Mouse (Mus musculus): ENCODE results near the gene Gm45785.

The Gm45785 gene

GRCm38 (mm10) chr7:140833341-140833740, 22.8 kb downstream of the Gm45785 start:
- DNase-seq (ENCODE audit: low spot score in 2 of 2) = no peak

GRCm38 (mm10) chr7:140831447-140831846, 24.7 kb downstream of the Gm45785 start:
- no peak for DNase-seq (ENCODE audit: low spot score in 2 of 2)

- DNase-seq (ENCODE audit: low spot score in 2 of 2) = no peak
These were observed 27.8 kb downstream of the Gm45785 start for GRCm38 (mm10) chr7:140828171-140828881.

- DNase-seq (ENCODE audit: low spot score in 2 of 2) = no peak
These were observed 33.4 kb downstream of the Gm45785 start for GRCm38 (mm10) chr7:140822731-140823130.

GRCm38 (mm10) chr7:140821653-140822329, 34.3 kb downstream of the Gm45785 start, which contains the start of gene Zfp941:
TSS of gene Zfp941 (minus strand) at chr7:140822178.
- peak; percentile 52 to 58 for DNase-seq (ENCODE audit: low spot score in 2 of 2)

GRCm38 (mm10) chr7:140821305-140821652, 34.9 kb downstream of the Gm45785 start:
- DNase-seq (ENCODE audit: low spot score in 2 of 2) = no peak

- DNase-seq (ENCODE audit: low spot score in 2 of 2) = no peak
These were observed 36.0 kb downstream of the Gm45785 start for GRCm38 (mm10) chr7:140820173-140820572.

GRCm38 (mm10) chr7:140812850-140813249, 43.3 kb downstream of the Gm45785 start:
- no peak for DNase-seq (ENCODE audit: low spot score in 2 of 2)

GRCm38 (mm10) chr7:140811714-140812113, 44.4 kb downstream of the Gm45785 start:
- DNase-seq (ENCODE audit: low spot score in 2 of 2) = peak; percentile 30 to 43

- DNase-seq (ENCODE audit: low spot score in 2 of 2) = no peak
These were observed 45.6 kb downstream of the Gm45785 start for GRCm38 (mm10) chr7:140810496-140810895.

GRCm38 (mm10) chr7:140805704-140806103, 50.4 kb downstream of the Gm45785 start:
- no peak for DNase-seq (ENCODE audit: low spot score in 2 of 2)

GRCm38 (mm10) chr7:140802629-140803028, 53.5 kb downstream of the Gm45785 start:
- no peak for DNase-seq (ENCODE audit: low spot score in 2 of 2)

GRCm38 (mm10) chr7:140798212-140798611, 57.9 kb downstream of the Gm45785 start:
- DNase-seq (ENCODE audit: low spot score in 2 of 2) = no peak

GRCm38 (mm10) chr7:140797619-140798018, 58.5 kb downstream of the Gm45785 start:
- DNase-seq (ENCODE audit: low spot score in 2 of 2) = no peak

- DNase-seq (ENCODE audit: low spot score in 2 of 2) = no peak
These were observed 62.6 kb downstream of the Gm45785 start for GRCm38 (mm10) chr7:140793541-140793940.

- DNase-seq (ENCODE audit: low spot score in 2 of 2) = no peak
These were observed 68.1 kb downstream of the Gm45785 start for GRCm38 (mm10) chr7:140788053-140788435.

- no peak for DNase-seq (ENCODE audit: low spot score in 2 of 2)
These were observed 68.6 kb downstream of the Gm45785 start, which contains the start of gene Syce1 for GRCm38 (mm10) chr7:140787406-140788052. TSS of gene Syce1 (minus strand) at chr7:140787852.

GRCm38 (mm10) chr7:140780548-140780947, 75.6 kb downstream of the Gm45785 start:
- DNase-seq (ENCODE audit: low spot score in 2 of 2) = no peak
